Mouse (Mus musculus) kidney, postnatal 10 days (tissue): ENCODE data around the gene D5Ertd577e.
"Not testable (repeated sequence)": the region's sequence is repeated elsewhere in the genome, so short reads cannot be mapped to it uniquely, and the experiment has no call there.

Experiments
- DNase-seq: peaks from one replicate; pipeline ENCODE4 v3.0.0; 2021; ENCODE audit warnings: mixed read lengths

Gene D5Ertd577e

DNA sequence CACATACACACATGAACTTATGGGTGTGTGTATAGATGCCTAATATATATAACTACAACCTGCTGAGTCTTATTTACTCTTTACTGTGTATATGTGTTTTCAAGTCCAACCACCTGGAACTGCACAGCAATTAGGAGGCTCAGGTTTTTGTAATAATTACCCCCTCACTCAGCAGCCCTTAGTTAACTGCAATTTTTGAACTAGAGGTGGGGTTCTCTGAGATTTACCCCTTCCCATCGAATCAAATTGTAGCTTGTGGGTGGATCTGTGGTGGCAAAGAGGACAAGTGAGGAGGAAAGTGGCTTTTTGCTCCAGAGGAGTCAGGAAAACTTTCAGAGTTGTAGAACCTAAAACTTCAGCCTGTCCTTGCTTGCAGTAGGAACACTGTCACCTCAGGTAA lies at the start of gene D5Ertd577e:
Gene D5Ertd577e, plus strand, starts transcription at position 301 of the 400 bp plus-strand sequence.
- not testable (repeated sequence) for DNase-seq

DNA sequence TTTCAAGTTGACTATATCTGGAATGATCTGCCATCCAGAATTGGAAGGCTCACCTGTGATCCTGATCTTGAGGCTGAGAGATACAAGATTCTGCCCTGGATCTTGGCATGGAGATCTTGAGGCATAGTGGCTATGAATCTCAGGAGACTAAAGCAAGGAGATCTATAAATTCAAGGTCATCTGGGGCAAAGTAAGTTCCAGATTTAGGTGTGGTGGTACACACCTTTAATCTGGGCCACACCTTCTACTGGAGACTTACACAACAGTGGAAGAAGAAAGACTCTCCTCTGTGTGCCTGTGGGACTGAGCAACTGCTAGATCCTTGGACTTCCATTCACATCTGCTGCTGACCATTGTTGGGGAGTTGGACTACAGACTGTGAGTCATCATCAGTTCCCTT lies 53.9 kb downstream of the D5Ertd577e start, which contains the start of gene Gm3286:
Gene Gm3286, plus strand, starts transcription at position 301 of the 400 bp plus-strand sequence.
- DNase-seq: not testable (repeated sequence)
